Mouse (Mus musculus): ENCODE data around the gene Zranb1.

DNA sequence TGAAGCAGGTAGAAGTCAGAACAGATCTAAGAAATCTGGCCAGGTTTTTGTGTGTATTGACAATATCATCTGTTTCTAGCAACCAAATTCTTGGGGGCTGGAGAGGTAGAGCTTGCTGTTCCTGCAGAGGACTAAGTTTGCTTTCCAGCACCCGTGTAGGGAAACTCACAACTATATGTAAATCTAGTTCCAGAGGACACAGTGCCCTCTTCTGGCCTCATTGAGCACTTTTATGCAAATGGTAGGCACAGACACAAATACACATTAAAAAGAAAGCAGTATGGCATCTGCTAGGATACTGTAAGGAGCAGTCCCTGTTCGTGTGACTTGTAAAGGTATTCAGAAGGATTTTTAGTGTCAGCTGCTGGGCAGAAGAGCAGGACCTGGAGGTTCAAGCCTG is 48.6 kb upstream of the Zranb1 start:
- TF ChIP-seq CTCF (IDR thresholded peaks at IDR 0.05; ENCODE audit: low read depth, low read length) (0 out of 2 replicates have a peak, but pooled peaks have one; percentile 13), TAL1 (conservative IDR thresholded peaks at IDR 0.05; ENCODE audit: low read depth, low read length) (no peak), GATA1 (IDR thresholded peaks at IDR 0.05; ENCODE audit: borderline replicate concordance, low read length) (no peak), POLR2AphosphoS5 (IDR thresholded peaks at IDR 0.05; ENCODE audit: insufficient replicate concordance, low read depth, low read length) (no peak), GATA2 (IDR thresholded peaks at IDR 0.05; ENCODE audit: borderline replicate concordance, low read depth, low read length) (no peak)

Measured in G1E (cell line).